12 mouse cellular contexts compared by ENCODE assay signal in genomic region chr5:33024474-33024873, GRCm38 (mm10). TPM values are rescaled to one million over a fixed set of nuclear protein-coding genes. Genes with fewer than 3 reads are reported as not detected.
DNase-seq lines count a peak whose midpoint lies in the region; ATAC-seq and TF ChIP-seq lines count a peak whose summit lies in the region.
"Had no signal": no experiment of that assay in that cellular context is flagged by ENCODE, and none has a peak within 500 bp of the region (broad histone marks: within the 10 kb centered on the region; RNA-seq: fewer than 3 reads in every experiment).

No protein-coding gene starts in this region.

- 50% methylated on average over 5 of the region's 5 CpGs for WGBS in stomach, embryonic 15.5 days
- 35% methylated on average over 5 of the region's 5 CpGs for WGBS in stomach, postnatal 0 days

- H3K4me1 ChIP-seq in stomach, embryonic 15.5 days = peaks cover 9% of the 10 kb centered on the region
- H3K4me1 ChIP-seq in stomach, postnatal 0 days (replicated peaks; ENCODE audit: control insufficient read depth, insufficient read depth) = 0 out of 2 replicates have a peak, but pooled peaks cover 2% of the 10 kb centered on the region

- H3K9me3 ChIP-seq in stomach, embryonic 15.5 days = no peaks in the 10 kb centered on the region
- H3K9me3 ChIP-seq in stomach, postnatal 0 days (ENCODE audit: control insufficient read depth, low read length) = no peaks in the 10 kb centered on the region

- no peaks in the 10 kb centered on the region for H3K27me3 ChIP-seq in stomach, embryonic 15.5 days (replicated peaks)
- no peaks in the 10 kb centered on the region for H3K27me3 ChIP-seq in stomach, postnatal 0 days (ENCODE audit: control insufficient read depth, insufficient read depth, low read length)

- DNase-seq in adrenal gland, postnatal 14 days = peak; percentile 44
- DNase-seq in adrenal gland, postnatal 4 days (ENCODE audit: low spot score in 2 of 2) = no peak
- peak; percentile 6 for DNase-seq in layer of hippocampus, adult 11-12 months (ENCODE audit: low spot score)
- DNase-seq in layer of hippocampus, adult 9-10 months (ENCODE audit: low spot score) = no peak
- DNase-seq in stomach, postnatal 0 days (ENCODE audit: low spot score) = no peak
- DNase-seq in c-Kit-positive CD71-positive TER-119-positive erythroid progenitor cells, embryonic 14.5 days (ENCODE audit: low spot score) = no peak
- DNase-seq in frontal cortex, postnatal 25 days (ENCODE audit: low spot score in 2 of 2) = no peak
- DNase-seq: gastrocnemius, postnatal 14 days; right cerebral cortex, postnatal 14 days had no signal

- H3K9ac ChIP-seq in stomach, embryonic 15.5 days = no peak overlapping the region
- no peak overlapping the region for H3K9ac ChIP-seq in stomach, postnatal 0 days (ENCODE audit: low read length)

- ATAC-seq in stomach, embryonic 15.5 days (ENCODE audit: insufficient read depth, low FRiP score, low read depth) = peak; percentile 27; the same call in 1 of the 2 replicates
- ATAC-seq in stomach, postnatal 0 days (ENCODE audit: low FRiP score, low TSS enrichment) = no peak; the same call in 1 of the 2 replicates
- ATAC-seq: forebrain, embryonic 16.5 days; inflammation-experienced regulatory T-cells, adult 6 months had no signal

- peaks cover 18% of the 10 kb centered on the region; the same call in 1 of the 2 replicates for H3K36me3 ChIP-seq in stomach, embryonic 15.5 days
- no peaks in the 10 kb centered on the region; the same call in 1 of the 2 replicates for H3K36me3 ChIP-seq in stomach, postnatal 0 days (ENCODE audit: control insufficient read depth, insufficient read depth, low read length)

- H3K27ac ChIP-seq in stomach, embryonic 15.5 days = no peak overlapping the region
- no peak overlapping the region for H3K27ac ChIP-seq in stomach, postnatal 0 days (replicated peaks)

- H3K4me3 ChIP-seq in stomach, embryonic 15.5 days (replicated peaks) = no peak overlapping the region
- H3K4me3 ChIP-seq in stomach, postnatal 0 days (ENCODE audit: low read depth, low read length) = no peak overlapping the region

- no peak for TF ChIP-seq EP300 in stomach, postnatal 0 days (optimal IDR thresholded peaks at IDR 0.05)

- H3K4me2 ChIP-seq in stomach, embryonic 15.5 days = no peak overlapping the region
- H3K4me2 ChIP-seq in stomach, postnatal 0 days (replicated peaks; ENCODE audit: low read depth) = no peak overlapping the region

- no peak for TF ChIP-seq CTCF in stomach, postnatal 0 days (IDR thresholded peaks at IDR 0.05; ENCODE audit: low read depth)

RNA-seq across cellular contexts. Expression of gene Ywhah, which starts 5.9 kb away (rescaled TPM):
- total RNA-seq in adrenal gland, postnatal 14 days (2021) = 162 and 166 TPM in 2 replicates
- total RNA-seq in adrenal gland, postnatal 4 days (2021) = 100 to 1,000 TPM; 148 to 195 TPM
- polyA plus RNA-seq in stomach, embryonic 15.5 days (2015; fragmentation: Nextera tagmentation; extraction: Ambion mirVana) = 428 and 431 TPM in 2 replicates
- 214 and 219 TPM in 2 replicates for polyA plus RNA-seq in stomach, postnatal 0 days (2015; fragmentation: Nextera tagmentation; extraction: Ambion mirVana)

Comparison
In these comparisons a context has a peak if more than half of its experiments do, and no peak if none do; other contexts are left out.
1. DNase-seq: peak in adrenal gland, postnatal 14 days (single experiment) and layer of hippocampus, adult 11-12 months (single experiment); none in adrenal gland, postnatal 4 days (0 of 2), layer of hippocampus, adult 9-10 months (single experiment), stomach, postnatal 0 days (single experiment), c-Kit-positive CD71-positive TER-119-positive erythroid progenitor cells, embryonic 14.5 days (single experiment) and frontal cortex, postnatal 25 days (0 of 2).